Mouse (Mus musculus): ENCODE measurements around the gene Trpv3. TPM values are rescaled to one million over a fixed set of nuclear protein-coding genes. Genes with fewer than 3 reads are reported as not detected.

The Trpv3 gene
- polyA plus RNA-seq, 1 experiment from 2014 or later: 0.18 TPM

GRCm38 (mm10) chr11:73242777-73243176 is 24.4 kb upstream of the Trpv3 start:
- H3K9me3 ChIP-seq: no peaks in the 10 kb centered on the region
- 90% methylated on average over 4 of the region's 4 CpGs for WGBS
- H3K36me3 ChIP-seq: no peaks in the 10 kb centered on the region
- H3K4me1 ChIP-seq (replicated peaks): no peaks in the 10 kb centered on the region
- no peak overlapping the region for H3K27ac ChIP-seq
- H3K27me3 ChIP-seq: no peaks in the 10 kb centered on the region
- ATAC-seq (ENCODE audit: low FRiP score): no peak
- H3K4me3 ChIP-seq: no peak overlapping the region
- no peak overlapping the region for H3K9ac ChIP-seq
- no peak overlapping the region for H3K4me2 ChIP-seq

- 80% methylated on average over 4 of the region's 4 CpGs for WGBS
- Histone ChIP-seq H3K27ac (no peak overlapping the region), H3K4me3 (no peak overlapping the region), H3K9ac (no peak overlapping the region), H3K4me2 (no peak overlapping the region), H3K36me3 (no peaks in the 10 kb centered on the region), H3K9me3 (no peaks in the 10 kb centered on the region), H3K4me1 (replicated peaks) (no peaks in the 10 kb centered on the region), H3K27me3 (no peaks in the 10 kb centered on the region)
- ATAC-seq (ENCODE audit: low FRiP score): no peak
Observed at GRCm38 (mm10) chr11:73257362-73257945, 9.7 kb upstream of the Trpv3 start.

- Histone ChIP-seq H3K27me3 (no peaks in the 10 kb centered on the region), H3K9ac (no peak overlapping the region), H3K4me1 (replicated peaks) (no peaks in the 10 kb centered on the region), H3K9me3 (no peaks in the 10 kb centered on the region), H3K4me3 (no peak overlapping the region), H3K4me2 (no peak overlapping the region), H3K27ac (no peak overlapping the region), H3K36me3 (no peaks in the 10 kb centered on the region)
- ATAC-seq (ENCODE audit: low FRiP score): no peak
Observed at GRCm38 (mm10) chr11:73258664-73259063, 8.5 kb upstream of the Trpv3 start.

GRCm38 (mm10) chr11:73260457-73260856 is 6.7 kb upstream of the Trpv3 start:
- Histone ChIP-seq H3K9ac (no peak overlapping the region), H3K4me2 (no peak overlapping the region), H3K9me3 (no peaks in the 10 kb centered on the region), H3K4me1 (replicated peaks) (no peaks in the 10 kb centered on the region), H3K4me3 (no peak overlapping the region), H3K36me3 (no peaks in the 10 kb centered on the region), H3K27me3 (no peaks in the 10 kb centered on the region), H3K27ac (no peak overlapping the region)
- no peak for ATAC-seq (ENCODE audit: low FRiP score)
- WGBS: 88% methylated on average over 3 of the region's 3 CpGs

GRCm38 (mm10) chr11:73261385-73261784 is 5.8 kb upstream of the Trpv3 start:
- H3K4me3 ChIP-seq: no peak overlapping the region
- WGBS: 100% methylated on average over 1 of the region's 1 CpGs

GRCm38 (mm10) chr11:73274821-73275220 is 7.6 kb downstream of the Trpv3 start:
- Histone ChIP-seq H3K4me1 (replicated peaks) (no peaks in the 10 kb centered on the region), H3K9ac (no peak overlapping the region), H3K27me3 (no peaks in the 10 kb centered on the region), H3K36me3 (no peaks in the 10 kb centered on the region), H3K4me3 (no peak overlapping the region), H3K9me3 (no peaks in the 10 kb centered on the region), H3K4me2 (no peak overlapping the region), H3K27ac (no peak overlapping the region)
- ATAC-seq (ENCODE audit: low FRiP score): no peak
- 33% methylated on average over 2 of the region's 2 CpGs for WGBS

More at GRCm38 (mm10) chr11:73261385-73261784, 5.8 kb upstream of the Trpv3 start:
- H3K9ac ChIP-seq: no peak overlapping the region
- H3K4me2 ChIP-seq: no peak overlapping the region
- no peak overlapping the region for H3K27ac ChIP-seq
- no peaks in the 10 kb centered on the region for H3K36me3 ChIP-seq
- no peak for ATAC-seq (ENCODE audit: low FRiP score)
- no peaks in the 10 kb centered on the region for H3K4me1 ChIP-seq (replicated peaks)
- H3K9me3 ChIP-seq: no peaks in the 10 kb centered on the region
- H3K27me3 ChIP-seq: no peaks in the 10 kb centered on the region

- H3K9ac ChIP-seq: no peak overlapping the region
- H3K4me3 ChIP-seq: no peak overlapping the region
- WGBS: 60% methylated on average over 5 of the region's 5 CpGs
- H3K36me3 ChIP-seq: no peaks in the 10 kb centered on the region
- no peaks in the 10 kb centered on the region for H3K9me3 ChIP-seq
- no peak overlapping the region for H3K4me2 ChIP-seq
- ATAC-seq (ENCODE audit: low FRiP score): no peak
- no peaks in the 10 kb centered on the region for H3K27me3 ChIP-seq
- no peak overlapping the region for H3K27ac ChIP-seq
- H3K4me1 ChIP-seq (replicated peaks): 0 out of 2 replicates have a peak, but pooled peaks cover 6% of the 10 kb centered on the region
Observed at GRCm38 (mm10) chr11:73280710-73281109, 13.5 kb downstream of the Trpv3 start.

- peak; percentile 89 for ATAC-seq (ENCODE audit: low FRiP score)
- WGBS: 4% methylated on average over 16 of the region's 16 CpGs
- no peaks in the 10 kb centered on the region for H3K36me3 ChIP-seq
- H3K4me3 ChIP-seq: peak overlapping the region; percentile 39
- no peaks in the 10 kb centered on the region for H3K9me3 ChIP-seq
- 0 out of 2 replicates have a peak, but pooled peaks cover 6% of the 10 kb centered on the region for H3K4me1 ChIP-seq (replicated peaks)
- H3K27ac ChIP-seq: no peak overlapping the region
- H3K27me3 ChIP-seq: no peaks in the 10 kb centered on the region
- peak overlapping the region; percentile 59 for H3K4me2 ChIP-seq
- H3K9ac ChIP-seq: peak overlapping the region; percentile 68
Observed at GRCm38 (mm10) chr11:73281528-73282027, 14.4 kb downstream of the Trpv3 start.

- Histone ChIP-seq H3K9ac (no peak overlapping the region), H3K9me3 (no peaks in the 10 kb centered on the region), H3K4me2 (no peak overlapping the region), H3K4me1 (replicated peaks) (0 out of 2 replicates have a peak, but pooled peaks cover 6% of the 10 kb centered on the region), H3K4me3 (no peak overlapping the region), H3K36me3 (no peaks in the 10 kb centered on the region), H3K27me3 (no peaks in the 10 kb centered on the region), H3K27ac (no peak overlapping the region)
- 85% methylated on average over 9 of the region's 9 CpGs for WGBS
- ATAC-seq (ENCODE audit: low FRiP score): no peak
Observed at GRCm38 (mm10) chr11:73283369-73283768, 16.2 kb downstream of the Trpv3 start.

- Histone ChIP-seq H3K9ac (no peak overlapping the region), H3K4me1 (replicated peaks) (0 out of 2 replicates have a peak, but pooled peaks cover 6% of the 10 kb centered on the region), H3K9me3 (no peaks in the 10 kb centered on the region), H3K27me3 (no peaks in the 10 kb centered on the region), H3K4me2 (no peak overlapping the region), H3K4me3 (no peak overlapping the region), H3K27ac (no peak overlapping the region), H3K36me3 (no peaks in the 10 kb centered on the region)
- ATAC-seq (ENCODE audit: low FRiP score): no peak
- WGBS: 72% methylated on average over 1 of the region's 1 CpGs
Observed at GRCm38 (mm10) chr11:73283926-73284325, 16.7 kb downstream of the Trpv3 start.

- 0 out of 2 replicates have a peak, but pooled peaks cover 6% of the 10 kb centered on the region for H3K4me1 ChIP-seq (replicated peaks)
- no peaks in the 10 kb centered on the region for H3K27me3 ChIP-seq
- no peak overlapping the region for H3K27ac ChIP-seq
- H3K4me3 ChIP-seq: no peak overlapping the region
- no peaks in the 10 kb centered on the region for H3K9me3 ChIP-seq
- H3K4me2 ChIP-seq: no peak overlapping the region
- no peak overlapping the region for H3K9ac ChIP-seq
- no peaks in the 10 kb centered on the region for H3K36me3 ChIP-seq
- ATAC-seq (ENCODE audit: low FRiP score): no peak
Observed at GRCm38 (mm10) chr11:73284351-73284750, 17.2 kb downstream of the Trpv3 start.

- Histone ChIP-seq H3K27ac (no peak overlapping the region), H3K9ac (no peak overlapping the region), H3K4me2 (no peak overlapping the region), H3K4me1 (replicated peaks) (no peaks in the 10 kb centered on the region), H3K36me3 (no peaks in the 10 kb centered on the region), H3K9me3 (no peaks in the 10 kb centered on the region), H3K27me3 (no peaks in the 10 kb centered on the region), H3K4me3 (no peak overlapping the region)
- no peak for ATAC-seq (ENCODE audit: low FRiP score)
- WGBS: 96% methylated on average over 1 of the region's 1 CpGs
Observed at GRCm38 (mm10) chr11:73289621-73290020, 22.4 kb downstream of the Trpv3 start.

GRCm38 (mm10) chr11:73303123-73303522 is 35.9 kb downstream of the Trpv3 start:
- no peak overlapping the region for H3K4me2 ChIP-seq
- no peak for ATAC-seq (ENCODE audit: low FRiP score)
- no peaks in the 10 kb centered on the region for H3K9me3 ChIP-seq
- H3K4me1 ChIP-seq (replicated peaks): no peaks in the 10 kb centered on the region
- WGBS: 25% methylated on average over 2 of the region's 2 CpGs
- H3K4me3 ChIP-seq: no peak overlapping the region
- H3K27me3 ChIP-seq: no peaks in the 10 kb centered on the region
- H3K9ac ChIP-seq: no peak overlapping the region
- no peak overlapping the region for H3K27ac ChIP-seq
- no peaks in the 10 kb centered on the region for H3K36me3 ChIP-seq

Measured in hindbrain, embryonic 13.5 days (tissue).